Mouse (Mus musculus) lung, postnatal 25 days (tissue): ENCODE measurements around the gene Ifitm5.

Experiments used
- DNase-seq: peaks from one replicate; pipeline ENCODE4 v3.0.0; 2022; ENCODE audit warnings: low spot score

Gene Ifitm5

DNA sequence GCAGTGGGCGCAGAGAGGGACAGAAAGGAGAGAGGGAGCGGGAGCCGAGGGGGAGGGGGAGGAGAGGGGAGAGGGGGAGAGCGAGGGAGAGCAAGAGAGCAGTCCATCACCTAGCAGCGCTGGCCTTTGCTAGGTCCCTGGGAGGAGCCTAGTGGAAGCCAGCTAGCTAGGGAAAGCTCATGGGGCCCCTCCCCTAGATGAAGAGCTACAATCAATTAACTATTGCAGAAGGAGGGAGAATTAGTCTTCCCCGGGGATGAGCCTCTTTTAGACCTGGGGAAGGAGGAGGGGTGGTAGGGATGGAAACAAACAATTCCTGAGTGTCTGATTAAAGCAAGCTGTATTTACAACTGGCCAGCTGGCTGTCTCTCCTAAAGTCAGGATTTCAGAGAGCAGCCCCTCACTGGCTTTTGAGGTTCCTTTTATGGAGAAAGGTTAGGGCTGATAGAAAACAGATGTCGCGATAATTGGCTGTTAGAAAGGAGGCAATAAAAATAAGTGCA lies 10.4 kb downstream of the Ifitm5 start:
- peak; percentile 62 for DNase-seq

GRCm38 (mm10) chr7:140938896-140939295 lies 11.2 kb downstream of the Ifitm5 start:
- no peak for DNase-seq

GRCm38 (mm10) chr7:140938436-140938835 lies 11.7 kb downstream of the Ifitm5 start:
- DNase-seq, result no peak

- no peak for DNase-seq
These were observed 22.9 kb downstream of the Ifitm5 start for GRCm38 (mm10) chr7:140927181-140927580.

DNA sequence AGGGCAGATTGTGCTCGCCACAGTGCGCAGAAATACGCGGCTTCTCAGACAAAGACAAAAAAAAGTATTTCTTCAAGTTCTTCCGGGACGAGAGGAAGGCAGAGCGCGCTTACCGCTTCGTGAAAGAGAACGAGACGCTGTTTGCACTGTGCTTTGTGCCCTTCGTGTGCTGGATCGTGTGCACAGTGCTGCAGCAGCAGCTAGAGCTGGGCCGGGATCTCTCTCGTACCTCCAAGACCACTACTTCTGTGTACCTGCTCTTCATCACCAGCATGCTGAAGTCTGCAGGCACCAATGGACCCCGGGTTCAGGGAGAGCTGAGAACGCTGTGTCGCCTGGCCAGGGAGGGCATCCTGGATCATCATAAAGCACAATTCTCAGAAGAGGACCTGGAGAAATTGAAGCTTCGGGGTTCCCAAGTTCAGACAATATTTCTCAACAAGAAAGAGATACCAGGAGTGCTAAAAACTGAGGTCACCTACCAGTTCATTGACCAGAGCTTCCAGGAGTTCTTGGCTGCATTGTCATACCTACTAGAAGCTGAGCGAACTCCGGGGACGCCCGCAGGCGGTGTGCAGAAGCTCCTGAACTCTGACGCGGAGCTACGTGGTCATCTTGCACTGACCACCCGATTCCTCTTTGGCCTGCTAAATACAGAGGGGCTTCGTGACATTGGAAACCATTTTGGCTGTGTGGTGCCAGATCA lies 26.9 kb downstream of the Ifitm5 start:
- no peak for DNase-seq

GRCm38 (mm10) chr7:140922398-140923069 lies 27.6 kb downstream of the Ifitm5 start:
- DNase-seq, result no peak

- DNase-seq, result no peak
These were observed 28.7 kb downstream of the Ifitm5 start for GRCm38 (mm10) chr7:140921225-140921975.

- no peak for DNase-seq
These were observed 29.6 kb downstream of the Ifitm5 start, which contains the start of gene Nlrp6 for GRCm38 (mm10) chr7:140920418-140921029. Nlrp6 (plus strand) TSS chr7:140920902.

- DNase-seq, result no peak
These were observed 30.2 kb downstream of the Ifitm5 start for GRCm38 (mm10) chr7:140919911-140920310.

- no peak for DNase-seq
These were observed 35.9 kb downstream of the Ifitm5 start for GRCm38 (mm10) chr7:140914031-140914690.

DNA sequence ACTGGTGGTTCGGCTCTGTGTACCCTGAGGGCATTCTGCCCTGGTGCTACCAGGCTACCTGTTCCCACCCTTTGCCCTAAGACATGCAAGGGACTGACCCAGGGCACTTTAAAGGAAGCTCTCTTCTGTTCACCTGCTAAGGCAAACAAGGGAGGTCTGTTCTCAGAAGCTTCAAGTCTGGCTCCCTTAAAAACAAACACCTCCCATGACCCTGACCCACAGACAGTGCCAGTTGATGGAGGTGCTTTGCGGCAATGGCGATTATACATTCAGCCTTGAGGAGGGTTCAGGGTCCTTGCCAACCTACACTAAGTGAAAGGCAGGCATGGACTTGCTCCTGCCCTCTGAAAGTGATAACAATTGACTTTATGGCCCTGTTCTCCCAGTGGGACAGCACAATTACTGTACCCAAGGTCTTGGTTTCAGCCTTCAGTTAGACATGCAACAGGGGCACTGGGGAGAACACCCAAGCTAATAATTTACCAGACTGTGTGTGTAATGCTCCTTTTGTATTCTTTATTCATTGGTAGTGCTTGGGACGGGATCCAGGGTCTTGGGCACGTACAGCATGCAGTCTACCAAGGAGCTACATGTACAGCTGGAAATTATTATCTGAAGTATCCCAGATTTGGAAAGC lies 37.1 kb downstream of the Ifitm5 start:
- no peak for DNase-seq

DNA sequence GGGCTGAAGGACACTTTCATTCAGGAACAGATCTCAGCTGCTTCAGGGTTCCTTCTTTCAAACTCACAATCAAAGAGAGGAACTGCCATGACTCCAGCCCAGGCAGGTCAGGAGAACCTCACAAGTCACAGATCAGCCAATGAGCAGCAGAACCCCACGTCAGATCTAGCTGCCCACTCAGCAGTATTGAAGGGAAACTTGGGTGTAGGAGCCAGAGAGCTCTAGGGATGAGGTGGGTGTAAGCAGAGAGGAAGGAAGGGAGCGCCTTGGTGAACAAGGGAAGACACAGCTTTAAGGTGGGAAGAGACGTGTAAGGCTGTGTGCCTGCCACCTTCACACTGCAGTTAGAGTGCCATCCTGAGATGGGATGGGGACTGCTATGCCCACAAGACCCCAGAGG lies 37.8 kb downstream of the Ifitm5 start:
- DNase-seq, result no peak

DNA sequence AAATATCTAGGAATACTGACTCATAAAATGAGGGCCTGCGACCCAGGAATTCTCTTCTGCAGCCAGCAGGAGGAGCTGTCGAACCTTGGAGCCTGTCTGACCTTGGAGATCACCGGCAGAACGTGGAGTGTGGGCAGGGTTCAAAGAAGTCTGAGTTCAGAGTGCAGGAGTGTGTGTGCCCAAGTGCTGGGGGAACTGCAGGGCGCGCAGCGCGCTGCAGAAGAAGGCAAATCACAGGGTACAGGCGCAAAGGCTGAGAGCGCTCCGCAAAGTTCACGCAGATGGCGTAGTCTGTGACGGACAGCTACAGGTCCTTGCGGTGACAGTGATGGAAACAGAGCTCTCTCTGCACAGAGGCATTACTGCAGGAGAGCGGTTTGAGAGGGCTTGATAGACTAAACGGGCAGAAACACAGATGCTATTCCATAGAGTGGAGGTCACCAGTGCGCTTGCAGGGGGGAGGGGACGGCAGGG lies 41.4 kb downstream of the Ifitm5 start:
- DNase-seq, result peak; percentile 83

GRCm38 (mm10) chr7:140908181-140908580 lies 41.9 kb downstream of the Ifitm5 start:
- DNase-seq, result no peak

- no peak for DNase-seq
These were observed 42.4 kb downstream of the Ifitm5 start for GRCm38 (mm10) chr7:140907697-140908096.

DNA sequence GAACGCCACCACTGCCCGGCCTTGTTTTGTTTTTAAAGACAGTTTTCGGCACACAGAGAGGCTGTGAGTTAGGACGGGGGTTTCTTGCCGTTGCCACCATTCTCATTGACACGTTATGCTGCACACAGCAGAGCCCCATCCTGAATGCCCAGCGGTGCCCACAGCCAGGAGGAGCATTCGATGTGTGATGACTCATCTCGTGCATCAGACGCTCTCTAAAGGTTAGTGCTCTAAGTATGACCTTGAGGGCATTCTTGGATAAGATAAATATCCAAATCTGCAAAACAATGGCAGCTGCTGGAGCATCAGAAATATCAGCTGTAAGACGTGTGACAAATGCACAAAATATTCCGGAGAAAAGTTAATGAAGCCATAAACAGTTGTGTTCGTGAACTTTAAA lies 43.0 kb downstream of the Ifitm5 start:
- DNase-seq, result no peak

DNA sequence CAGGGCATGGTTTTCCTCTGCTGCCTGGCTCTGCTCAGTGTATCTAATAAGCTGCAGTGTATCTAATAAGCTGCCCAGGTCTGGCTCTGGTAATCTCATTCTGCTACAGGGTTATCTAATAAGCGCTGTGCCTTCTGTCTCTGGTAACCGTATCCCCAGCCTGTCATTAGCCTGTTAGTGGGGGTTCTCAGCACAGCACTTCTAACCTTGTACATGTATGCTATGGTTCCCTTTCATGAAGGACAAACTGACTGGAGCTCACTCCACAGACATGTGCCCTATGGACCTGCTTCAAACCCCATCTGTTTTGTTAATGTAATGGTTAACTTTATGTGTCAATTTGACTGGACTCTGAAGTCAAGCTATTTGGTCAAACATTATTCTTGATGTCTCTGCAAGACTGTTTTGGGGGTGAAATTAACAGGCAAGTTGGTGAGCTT lies 44.4 kb downstream of the Ifitm5 start:
- no peak for DNase-seq

DNA sequence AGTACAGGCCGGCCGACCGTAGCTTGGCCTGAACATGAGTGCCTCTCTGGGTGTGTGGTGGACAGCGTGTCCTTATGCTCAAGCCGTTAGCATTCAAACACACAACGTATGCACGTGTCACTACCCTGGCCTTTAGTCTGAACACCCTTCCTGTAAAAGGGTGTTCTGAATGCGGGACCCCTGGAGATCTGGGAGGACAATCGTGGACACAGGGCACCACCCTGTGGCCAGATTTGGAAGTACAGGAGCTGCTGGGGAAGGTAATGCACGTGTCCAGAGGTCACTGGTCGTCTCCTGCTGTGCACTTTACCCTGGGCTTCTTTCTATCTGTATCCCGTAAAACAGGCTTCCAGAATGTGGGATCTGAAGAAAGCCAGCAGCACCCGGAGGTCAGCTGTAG lies 46.9 kb downstream of the Ifitm5 start:
- peak; percentile 78 for DNase-seq

- no peak for DNase-seq
These were observed 47.8 kb downstream of the Ifitm5 start for GRCm38 (mm10) chr7:140902036-140902875.

GRCm38 (mm10) chr7:140900220-140900619 lies 49.9 kb downstream of the Ifitm5 start, which contains the start of gene Cox8b:
Cox8b (minus strand) TSS chr7:140900446.
- no peak for DNase-seq
